Mouse (Mus musculus) limb, embryonic 12.5 days (tissue): ENCODE data around the gene Coq10a. TPM values are rescaled to one million over a fixed set of nuclear protein-coding genes. Genes with fewer than 3 reads are reported as not detected.

Source experiments
- ATAC-seq: fragments of 200-750 bp; cut with Nextera tagmentation; 2 replicates; pipeline ENCODE4 v1.8.0; 2017; ENCODE audit warnings: low read depth, moderate TSS enrichment; ENCODE audit not compliant: insufficient number of reproducible peaks, insufficient read depth, low FRiP score, low TSS enrichment
- H3K27ac ChIP-seq: fragments of 300-500 bp; sonication (generic); 2 replicates; pipeline ENCODE4 v1.5.1; 2016; ENCODE audit warnings: mild to moderate bottlenecking, moderate library complexity
- H3K27me3 ChIP-seq: fragments of 300-500 bp; sonication (generic); 2 replicates; pipeline ENCODE4 v1.6.1; 2016; ENCODE audit warnings: mild to moderate bottlenecking, moderate library complexity
- H3K36me3 ChIP-seq: fragments of 300-500 bp; sonication (generic); 2 replicates; pipeline ENCODE4 v1.6.1; 2016; ENCODE audit warnings: mild to moderate bottlenecking, moderate library complexity
- H3K4me1 ChIP-seq: fragments of 300-500 bp; sonication (generic); replicated peaks from 2 replicates; pipeline ENCODE4 v1.6.1; 2016
- H3K4me2 ChIP-seq: fragments of 300-500 bp; sonication (generic); 2 replicates; pipeline ENCODE4 v1.6.1; 2016; ENCODE audit warnings: mild to moderate bottlenecking, moderate library complexity
- H3K4me3 ChIP-seq: fragments of 300-500 bp; sonication (generic); replicated peaks from 2 replicates; pipeline ENCODE4 v1.5.1; 2016; ENCODE audit warnings: mild to moderate bottlenecking
- H3K9ac ChIP-seq: fragments of 300-500 bp; sonication (generic); replicated peaks from 2 replicates; pipeline ENCODE4 v1.6.1; 2016; ENCODE audit warnings: mild to moderate bottlenecking, moderate library complexity
- H3K9me3 ChIP-seq: fragments of 300-500 bp; sonication (generic); 2 replicates; pipeline ENCODE4 v1.6.1; 2016; ENCODE audit warnings: mild to moderate bottlenecking, moderate library complexity
- WGBS: fragments of 180-500 bp; shearing (Covaris S2); methylation state at CpG from one replicate; pipeline ENCODE4 v1.1.7; 2016; 5-methylcytosine and 5-hydroxymethylcytosine counted together
- polyA plus RNA-seq: library from polyadenylated mRNA; unstranded; fragments of >200 nt; fragmentation: Nextera tagmentation; extraction: Ambion mirVana; gene quantifications from 2 replicates; pipeline ENCODE4 v1.2.1, GENCODE M21; 2016

Gene Coq10a
- polyA plus RNA-seq, 1 experiment from 2014 or later = 15.8 TPM

- 69% methylated on average over 5 of the region's 6 CpGs for WGBS
Observed at GRCm38 (mm10) chr10:128370021-128370420, 1.2 kb upstream of the Coq10a start.

GRCm38 (mm10) chr10:128369599-128369998 is 802 bp upstream of the Coq10a start:
- Histone ChIP-seq H3K4me2 (peak overlapping the region; percentile 84), H3K27me3 (no peaks in the 10 kb centered on the region), H3K4me3 (peak overlapping the region; percentile 68; the same call in 1 of the 2 replicates), H3K9ac (peak overlapping the region; percentile 72; the same call in 1 of the 2 replicates), H3K4me1 (peaks cover 12% of the 10 kb centered on the region), H3K36me3 (peaks cover 8% of the 10 kb centered on the region), H3K27ac (peak overlapping the region; percentile 92), H3K9me3 (no peaks in the 10 kb centered on the region)
- WGBS = 82% methylated on average over 6 of the region's 6 CpGs
- no peak for ATAC-seq

More at GRCm38 (mm10) chr10:128370021-128370420, 1.2 kb upstream of the Coq10a start:
- Histone ChIP-seq H3K4me2 (no peak overlapping the region), H3K27ac (no peak overlapping the region), H3K36me3 (peaks cover 6% of the 10 kb centered on the region), H3K9ac (no peak overlapping the region), H3K9me3 (no peaks in the 10 kb centered on the region), H3K27me3 (no peaks in the 10 kb centered on the region), H3K4me3 (no peak overlapping the region), H3K4me1 (peaks cover 12% of the 10 kb centered on the region)
- no peak for ATAC-seq

GRCm38 (mm10) chr10:128369218-128369543 is 384 bp upstream of the Coq10a start:
- peak overlapping the region; percentile 84 for H3K4me2 ChIP-seq
- peaks cover 12% of the 10 kb centered on the region for H3K4me1 ChIP-seq
- ATAC-seq = no peak
- H3K36me3 ChIP-seq = peaks cover 8% of the 10 kb centered on the region
- H3K27ac ChIP-seq = peak overlapping the region; percentile 92
- no peaks in the 10 kb centered on the region for H3K27me3 ChIP-seq
- 7% methylated on average over 9 of the region's 9 CpGs for WGBS
- peak overlapping the region; percentile 72 for H3K9ac ChIP-seq
- peak overlapping the region; percentile 68 for H3K4me3 ChIP-seq
- no peaks in the 10 kb centered on the region for H3K9me3 ChIP-seq

- H3K9me3 ChIP-seq = no peaks in the 10 kb centered on the region
- H3K9ac ChIP-seq = peak overlapping the region; percentile 72
- peaks cover 12% of the 10 kb centered on the region for H3K4me1 ChIP-seq
- H3K4me3 ChIP-seq = peak overlapping the region; percentile 68
- peak overlapping the region; percentile 92 for H3K27ac ChIP-seq
- WGBS = 18% methylated on average over 19 of the region's 19 CpGs
- peak overlapping the region; percentile 84 for H3K4me2 ChIP-seq
- no peak for ATAC-seq
- H3K27me3 ChIP-seq = no peaks in the 10 kb centered on the region
- H3K36me3 ChIP-seq = peaks cover 17% of the 10 kb centered on the region
Observed at GRCm38 (mm10) chr10:128367899-128368401, 847 bp downstream of the Coq10a start.

GRCm38 (mm10) chr10:128362568-128362967 is 6.2 kb downstream of the Coq10a start:
- Histone ChIP-seq H3K4me3 (no peak overlapping the region), H3K4me2 (no peak overlapping the region), H3K27me3 (no peaks in the 10 kb centered on the region), H3K36me3 (peaks cover 71% of the 10 kb centered on the region), H3K9ac (no peak overlapping the region), H3K9me3 (no peaks in the 10 kb centered on the region), H3K4me1 (peaks cover 2% of the 10 kb centered on the region), H3K27ac (no peak overlapping the region)
- ATAC-seq = no peak
- WGBS = 47% methylated on average over 3 of the region's 3 CpGs

- WGBS = 91% methylated on average over 6 of the region's 6 CpGs
- Histone ChIP-seq H3K4me1 (no peaks in the 10 kb centered on the region), H3K9me3 (no peaks in the 10 kb centered on the region), H3K4me2 (no peak overlapping the region), H3K27ac (no peak overlapping the region), H3K9ac (no peak overlapping the region), H3K36me3 (peaks cover 77% of the 10 kb centered on the region), H3K4me3 (no peak overlapping the region), H3K27me3 (no peaks in the 10 kb centered on the region)
- ATAC-seq = no peak
Observed at GRCm38 (mm10) chr10:128361836-128362235, 7.0 kb downstream of the Coq10a start.

GRCm38 (mm10) chr10:128359226-128359625 is 9.6 kb downstream of the Coq10a start:
- Histone ChIP-seq H3K9me3 (no peaks in the 10 kb centered on the region), H3K9ac (no peak overlapping the region), H3K4me3 (no peak overlapping the region), H3K27ac (no peak overlapping the region), H3K4me2 (no peak overlapping the region), H3K4me1 (no peaks in the 10 kb centered on the region), H3K27me3 (no peaks in the 10 kb centered on the region), H3K36me3 (peaks cover 88% of the 10 kb centered on the region)
- WGBS = 87% methylated on average over 6 of the region's 6 CpGs
- no peak for ATAC-seq

- H3K9ac ChIP-seq = no peak overlapping the region
- peaks cover 91% of the 10 kb centered on the region for H3K36me3 ChIP-seq
- no peak overlapping the region for H3K4me3 ChIP-seq
- WGBS = 64% methylated on average over 2 of the region's 2 CpGs
- no peak overlapping the region for H3K4me2 ChIP-seq
- H3K27me3 ChIP-seq = no peaks in the 10 kb centered on the region
- no peak for ATAC-seq
- H3K27ac ChIP-seq = no peak overlapping the region
- no peaks in the 10 kb centered on the region for H3K4me1 ChIP-seq
- no peaks in the 10 kb centered on the region for H3K9me3 ChIP-seq
Observed at GRCm38 (mm10) chr10:128358796-128359195, 10.0 kb downstream of the Coq10a start.

GRCm38 (mm10) chr10:128347541-128347940 is 21.3 kb downstream of the Coq10a start:
- Histone ChIP-seq H3K36me3 (peaks cover 41% of the 10 kb centered on the region), H3K27ac (no peak overlapping the region), H3K9me3 (no peaks in the 10 kb centered on the region), H3K27me3 (no peaks in the 10 kb centered on the region), H3K4me3 (no peak overlapping the region), H3K9ac (no peak overlapping the region), H3K4me1 (0 out of 2 replicates have a peak, but pooled peaks cover 5% of the 10 kb centered on the region), H3K4me2 (no peak overlapping the region)
- 90% methylated on average over 8 of the region's 8 CpGs for WGBS
- ATAC-seq = no peak

- Histone ChIP-seq H3K9me3 (no peaks in the 10 kb centered on the region), H3K9ac (peak overlapping the region; percentile 18; the same call in 1 of the 2 replicates), H3K36me3 (peaks cover 23% of the 10 kb centered on the region), H3K27me3 (no peaks in the 10 kb centered on the region), H3K4me2 (no peak overlapping the region), H3K4me1 (peaks cover 5% of the 10 kb centered on the region; the same call in 1 of the 2 replicates), H3K4me3 (no peak overlapping the region), H3K27ac (peak overlapping the region; percentile 56; the same call in 1 of the 2 replicates)
- ATAC-seq = no peak
- 72% methylated on average over 7 of the region's 7 CpGs for WGBS
Observed at GRCm38 (mm10) chr10:128344568-128345275, 24.1 kb downstream of the Coq10a start.

GRCm38 (mm10) chr10:128343436-128343835 is 25.4 kb downstream of the Coq10a start:
- Histone ChIP-seq H3K27ac (no peak overlapping the region), H3K4me3 (no peak overlapping the region), H3K27me3 (no peaks in the 10 kb centered on the region), H3K9me3 (no peaks in the 10 kb centered on the region), H3K4me1 (peaks cover 15% of the 10 kb centered on the region), H3K4me2 (no peak overlapping the region), H3K36me3 (peaks cover 19% of the 10 kb centered on the region), H3K9ac (no peak overlapping the region)
- no peak for ATAC-seq
- WGBS = 94% methylated on average over 1 of the region's 1 CpGs
